Mouse (Mus musculus) liver, adult 2 months (tissue): Measurements from ENCODE around the gene Gmnn. TPM values are rescaled to one million over a fixed set of nuclear protein-coding genes. Genes with fewer than 3 reads are reported as not detected.

Experiments
- DNase-seq: peaks from one replicate; pipeline ENCODE4 v3.0.0-alpha.2; 2011; ENCODE audit warnings: low read depth, low spot score; ENCODE audit errors: extremely low read depth
- H3K27ac ChIP-seq: fragments of 200-500 bp; replicated peaks from 2 replicates; pipeline ENCODE4 v1.5.1; 2012; ENCODE audit warnings: low read depth, mild to moderate bottlenecking, control low read depth, inconsistent platforms, low read length; ENCODE audit not compliant: insufficient read depth
- H3K27me3 ChIP-seq: fragments of 200-500 bp; 2 replicates; pipeline ENCODE4 v1.6.1; 2012; ENCODE audit warnings: mild to moderate bottlenecking, moderate library complexity, low read length, inconsistent platforms; ENCODE audit not compliant: control insufficient read depth, insufficient read depth
- H3K36me3 ChIP-seq: fragments of 200-500 bp; 2 replicates; pipeline ENCODE4 v1.6.1; 2012; ENCODE audit warnings: low read length, inconsistent platforms; ENCODE audit not compliant: control insufficient read depth, insufficient read depth
- H3K4me1 ChIP-seq: fragments of 200-500 bp; 2 replicates; pipeline ENCODE4 v1.6.1; 2011; ENCODE audit warnings: low read length; ENCODE audit not compliant: control insufficient read depth, insufficient read depth
- H3K4me3 ChIP-seq: fragments of 200-500 bp; 2 replicates; pipeline ENCODE4 v1.5.1; 2011; ENCODE audit warnings: low read depth, mild to moderate bottlenecking, control low read depth, low read length, moderate library complexity; ENCODE audit not compliant: insufficient read depth
- H3K79me2 ChIP-seq: fragments of 200-500 bp; 2 replicates; pipeline ENCODE4 v1.6.1; 2012; ENCODE audit warnings: inconsistent platforms, mild to moderate bottlenecking, low read length, moderate library complexity; ENCODE audit not compliant: control insufficient read depth, insufficient read depth
- H3K9ac ChIP-seq: fragments of 200-500 bp; 2 replicates; pipeline ENCODE4 v1.6.1; 2012; ENCODE audit warnings: low read depth, mild to moderate bottlenecking, control low read depth, inconsistent platforms, low read length
- CTCF ChIP-seq: fragments of 200-500 bp; IDR thresholded peaks from 2 replicates; pipeline ENCODE4 v1.5.1; 2011; ENCODE audit warnings: low read depth, low read length, control low read depth
- POLR2A ChIP-seq: fragments of 200-500 bp; IDR thresholded peaks from 2 replicates; pipeline ENCODE4 v1.6.1; 2011; ENCODE audit warnings: low read length, control low read depth; ENCODE audit not compliant: insufficient read depth; ENCODE audit errors: extremely low read depth
- WGBS: fragments of 180-500 bp; shearing (Covaris S2); methylation state at CpG from one replicate; pipeline ENCODE4 v1.1.7; 2018; 5-methylcytosine and 5-hydroxymethylcytosine counted together
- polyA plus RNA-seq: library from polyadenylated mRNA; depleted of rRNA; stranded (reverse); fragments of >200 nt; gene quantifications from 2 replicates; pipeline ENCODE4 v1.2.3, GENCODE M21; 2012; rRNA removed
- total RNA-seq: library from RNA; depleted of rRNA; stranded (reverse); fragments of >200 nt; gene quantifications from 2 replicates; pipeline ENCODE4 v1.2.3, GENCODE M21; 2014; rRNA removed

Gene Gmnn
- total and polyA plus RNA-seq, 2 experiments: 1.4 to 13.6 TPM

- TF ChIP-seq POLR2A: no peak
- TF ChIP-seq CTCF: no peak
- Histone ChIP-seq H3K4me1 (no peaks in the 10 kb centered on the region), H3K27ac (no peak overlapping the region), H3K36me3 (no peaks in the 10 kb centered on the region), H3K4me3 (no peak overlapping the region), H3K9ac (no peak overlapping the region), H3K27me3 (no peaks in the 10 kb centered on the region), H3K79me2 (no peaks in the 10 kb centered on the region)
- DNase-seq: no peak
- 62% methylated on average over 7 of the region's 7 CpGs for WGBS
Measured at GRCm38 (mm10) chr13:24712581-24713130, 49.1 kb downstream of the Gmnn start.

DNA sequence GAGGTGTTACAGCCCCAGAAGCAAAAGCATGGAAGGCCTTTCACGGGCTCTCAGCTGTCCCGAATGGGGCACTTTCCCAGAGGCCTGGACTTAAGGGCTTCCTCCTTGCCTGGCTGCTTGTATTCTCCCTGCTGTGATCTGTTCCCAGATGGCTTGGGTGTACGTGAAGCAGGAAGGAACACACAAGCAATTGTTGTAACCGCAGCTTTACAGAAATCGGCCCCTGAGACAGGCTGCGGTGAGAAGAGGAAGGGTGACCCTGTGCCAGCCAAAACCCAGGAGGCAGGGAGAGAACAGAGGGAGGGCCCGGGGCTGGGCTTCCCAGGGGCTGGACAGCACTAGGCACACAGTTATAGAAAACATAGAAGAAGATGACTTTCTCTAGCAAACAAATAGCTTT is 50.8 kb downstream of the Gmnn start:
- H3K4me3 ChIP-seq: no peak overlapping the region
- H3K9ac ChIP-seq: no peak overlapping the region
- H3K27me3 ChIP-seq: no peaks in the 10 kb centered on the region
- DNase-seq: no peak
- no peaks in the 10 kb centered on the region for H3K4me1 ChIP-seq
- H3K27ac ChIP-seq: no peak overlapping the region
- no peaks in the 10 kb centered on the region for H3K36me3 ChIP-seq
- no peaks in the 10 kb centered on the region for H3K79me2 ChIP-seq
- no peak for TF ChIP-seq POLR2A
- TF ChIP-seq CTCF: no peak
- 74% methylated on average over 7 of the region's 7 CpGs for WGBS

GRCm38 (mm10) chr13:24709656-24710396 is 51.9 kb downstream of the Gmnn start:
- no peak for DNase-seq
- Histone ChIP-seq H3K27ac (no peak overlapping the region), H3K9ac (no peak overlapping the region), H3K4me3 (no peak overlapping the region), H3K79me2 (no peaks in the 10 kb centered on the region), H3K4me1 (no peaks in the 10 kb centered on the region), H3K36me3 (no peaks in the 10 kb centered on the region), H3K27me3 (no peaks in the 10 kb centered on the region)
- WGBS: 79% methylated on average over 12 of the region's 12 CpGs
- TF ChIP-seq CTCF: no peak
- no peak for TF ChIP-seq POLR2A

- DNase-seq: no peak
Measured at GRCm38 (mm10) chr13:24702128-24702527, 59.6 kb downstream of the Gmnn start.

More at GRCm38 (mm10) chr13:24702128-24702527, 59.6 kb downstream of the Gmnn start:
- Histone ChIP-seq H3K9ac (no peak overlapping the region), H3K79me2 (no peaks in the 10 kb centered on the region), H3K4me3 (no peak overlapping the region), H3K27ac (no peak overlapping the region), H3K36me3 (no peaks in the 10 kb centered on the region), H3K27me3 (no peaks in the 10 kb centered on the region), H3K4me1 (no peaks in the 10 kb centered on the region)
- no peak for TF ChIP-seq POLR2A
- TF ChIP-seq CTCF: no peak
- WGBS: 84% methylated on average over 5 of the region's 5 CpGs

Other genes starting within 250 kb of the Gmnn start
- gene Ripor2, start 179.7 kb downstream of the Gmnn start, total RNA-seq: 1.7 and 2.8 TPM in 2 replicates
- 0.57 and 0.77 TPM in 2 replicates for gene Ripor2, start 179.7 kb downstream of the Gmnn start, polyA plus RNA-seq
- not detected in 2 replicates for gene Armh2, start 20.7 kb downstream of the Gmnn start, total RNA-seq
- gene Armh2, start 20.7 kb downstream of the Gmnn start, polyA plus RNA-seq: not detected in 2 replicates
- gene BC005537, start 39.7 kb upstream of the Gmnn start, total RNA-seq: 63.3 and 80.9 TPM in 2 replicates
- gene BC005537, start 39.7 kb upstream of the Gmnn start, polyA plus RNA-seq: 20.3 and 23.5 TPM in 2 replicates
- 95.8 and 97.7 TPM in 2 replicates for gene Acot13, start 69.6 kb upstream of the Gmnn start, total RNA-seq
- gene Acot13, start 69.6 kb upstream of the Gmnn start, polyA plus RNA-seq: 96.4 and 108 TPM in 2 replicates
- 28.9 and 29.4 TPM in 2 replicates for gene Tdp2, start 69.8 kb upstream of the Gmnn start, total RNA-seq
- 18.5 and 18.6 TPM in 2 replicates for gene Tdp2, start 69.8 kb upstream of the Gmnn start, polyA plus RNA-seq
- gene D130043K22Rik, start 83.2 kb upstream of the Gmnn start, total RNA-seq: 12.2 and 15.9 TPM in 2 replicates
- 3.8 and 8.1 TPM in 2 replicates for gene D130043K22Rik, start 83.2 kb upstream of the Gmnn start, polyA plus RNA-seq
- gene Aldh5a1, start 175.7 kb upstream of the Gmnn start, total RNA-seq: 15.0 and 18.9 TPM in 2 replicates
- gene Aldh5a1, start 175.7 kb upstream of the Gmnn start, polyA plus RNA-seq: 15.2 and 19.8 TPM in 2 replicates
- gene Gpld1, start 181.2 kb upstream of the Gmnn start, total RNA-seq: 154 and 156 TPM in 2 replicates
- gene Gpld1, start 181.2 kb upstream of the Gmnn start, polyA plus RNA-seq: 88.4 and 88.9 TPM in 2 replicates